8 mouse cellular contexts compared by ENCODE assay signal in the genomic region with DNA sequence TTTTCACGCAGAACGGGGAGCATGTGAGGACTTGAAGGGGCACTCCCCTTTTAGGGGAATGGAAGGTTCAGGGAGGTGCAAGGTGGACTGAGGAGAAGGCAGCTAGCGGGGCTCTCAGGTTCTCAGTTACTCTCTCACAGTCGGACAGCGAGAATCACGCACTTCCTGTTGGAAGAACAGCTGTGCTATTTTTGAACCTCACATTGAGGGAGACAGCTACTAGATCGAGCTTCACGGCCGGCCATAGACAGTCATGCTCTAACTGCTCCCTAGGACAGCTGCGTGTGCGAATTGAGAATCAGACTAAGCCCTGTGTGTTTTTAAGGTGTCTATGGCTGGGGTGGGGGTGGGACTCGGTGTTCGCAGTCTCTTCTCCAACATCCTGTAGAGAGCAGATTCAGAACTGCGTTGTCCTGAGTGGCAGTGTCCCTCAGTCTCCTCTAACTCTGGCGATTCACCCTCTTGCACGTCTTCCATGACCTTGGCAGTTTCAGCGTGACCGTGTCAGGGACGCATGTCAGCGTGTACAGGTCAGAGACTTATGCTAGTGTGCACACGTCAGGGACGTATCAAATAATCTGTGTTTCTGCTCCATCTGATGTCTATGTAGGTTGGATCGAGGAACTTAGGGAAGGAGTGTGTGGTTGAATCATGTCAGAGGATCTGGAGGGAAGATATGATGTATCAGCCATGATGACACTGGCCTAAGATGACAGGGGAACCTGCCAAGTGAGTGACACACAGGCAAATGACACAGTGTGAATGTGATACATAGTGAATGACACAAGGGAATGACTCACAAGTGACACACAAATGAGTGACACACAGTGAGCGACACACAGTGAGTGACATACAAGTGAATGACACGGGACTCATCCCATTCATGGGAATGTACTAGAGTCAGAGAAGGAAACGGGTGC.
DNase-seq lines count a peak whose midpoint lies in the region; ATAC-seq lines count a peak whose summit lies in the region.
"Had no signal": no experiment of that assay in that cellular context is flagged by ENCODE, and none has a peak within 500 bp of the region (broad histone marks: within the 10 kb centered on the region; RNA-seq: fewer than 3 reads in every experiment).

No protein-coding gene starts in this region.

- peak overlapping the region; percentile 15; the same call in 1 of the 2 replicates for H3K4me2 ChIP-seq in kidney, embryonic 15.5 days
- peak overlapping the region; percentile 33 for H3K4me2 ChIP-seq in intestine, embryonic 14.5 days (ENCODE audit: low read length)

- H3K9me3 ChIP-seq in kidney, embryonic 15.5 days (replicated peaks) = no peaks in the 10 kb centered on the region
- no peaks in the 10 kb centered on the region for H3K9me3 ChIP-seq in intestine, embryonic 14.5 days (ENCODE audit: control insufficient read depth, low read length)

- peaks cover 6% of the 10 kb centered on the region; the same call in 1 of the 2 replicates for H3K4me1 ChIP-seq in kidney, embryonic 15.5 days
- peaks cover 4% of the 10 kb centered on the region for H3K4me1 ChIP-seq in intestine, embryonic 14.5 days (replicated peaks; ENCODE audit: control insufficient read depth, insufficient read depth, low read length)

- no peaks in the 10 kb centered on the region for H3K27me3 ChIP-seq in kidney, embryonic 15.5 days
- no peaks in the 10 kb centered on the region for H3K27me3 ChIP-seq in intestine, embryonic 14.5 days (replicated peaks; ENCODE audit: control insufficient read depth, insufficient read depth, low read length)

- no peaks in the 10 kb centered on the region for H3K36me3 ChIP-seq in kidney, embryonic 15.5 days
- no peaks in the 10 kb centered on the region for H3K36me3 ChIP-seq in intestine, embryonic 14.5 days (ENCODE audit: control insufficient read depth, insufficient read depth, low read length)

- H3K4me3 ChIP-seq in kidney, embryonic 15.5 days (replicated peaks) = no peak overlapping the region
- no peak overlapping the region for H3K4me3 ChIP-seq in intestine, embryonic 14.5 days (ENCODE audit: low read depth, low read length)

- H3K27ac ChIP-seq in kidney, embryonic 15.5 days = no peak overlapping the region
- H3K27ac ChIP-seq in intestine, embryonic 14.5 days (ENCODE audit: low read depth) = no peak overlapping the region

- no peak overlapping the region for H3K9ac ChIP-seq in kidney, embryonic 15.5 days
- no peak overlapping the region for H3K9ac ChIP-seq in intestine, embryonic 14.5 days (ENCODE audit: low read length)

- WGBS in kidney, embryonic 15.5 days = 73% methylated on average over 26 of the region's 26 CpGs
- 68% methylated on average over 26 of the region's 26 CpGs for WGBS in intestine, embryonic 14.5 days

- DNase-seq in kidney, postnatal 14 days = no peak
- DNase-seq in adrenal gland, postnatal 25 days = peak; percentile 26
- DNase-seq in gastrocnemius, postnatal 25 days = peak; percentile 31
- DNase-seq in intestine, embryonic 14.5 days (ENCODE audit: low spot score) = no peak
- DNase-seq in cerebellum, adult 9-11 months = no peak
- no peak for DNase-seq in ovary, postnatal 10 days (ENCODE audit: low spot score)
- DNase-seq: thymus, adult 18-20 months had no signal

- no peak for ATAC-seq in kidney, embryonic 15.5 days (replicated peaks; ENCODE audit: low FRiP score)
- ATAC-seq in intestine, embryonic 14.5 days (replicated peaks; ENCODE audit: low FRiP score, low TSS enrichment, low read depth) = no peak

Comparison
In these comparisons a context has a peak if more than half of its experiments do, and no peak if none do; other contexts are left out.
1. DNase-seq: peak in adrenal gland, postnatal 25 days (single experiment) and gastrocnemius, postnatal 25 days (single experiment); none in kidney, postnatal 14 days (single experiment), intestine, embryonic 14.5 days (single experiment), cerebellum, adult 9-11 months (single experiment) and ovary, postnatal 10 days (single experiment).